Comparison of ENCODE assay signal across 9 mouse cellular contexts in genomic region chr10:121701296-121702248, GRCm38 (mm10). TPM values are rescaled to one million over a fixed set of nuclear protein-coding genes. Genes with fewer than 3 reads are reported as not detected.
DNase-seq lines count a peak whose midpoint lies in the region; ATAC-seq and TF ChIP-seq lines count a peak whose summit lies in the region.
"Had no signal": no experiment of that assay in that cellular context is flagged by ENCODE, and none has a peak within 500 bp of the region (broad histone marks: within the 10 kb centered on the region; RNA-seq: fewer than 3 reads in every experiment).

No protein-coding gene starts in this region.

- H3K4me1 ChIP-seq in E14TG2a.4 (replicated peaks; ENCODE audit: low read depth, low read length) = peaks cover 10% of the 10 kb centered on the region; the same call in 1 of the 2 replicates

- peak; percentile 70 for TF ChIP-seq CTCF in left cerebral cortex, adult 2 months (IDR thresholded peaks at IDR 0.05)
- TF ChIP-seq CTCF in E14TG2a.4 (conservative IDR thresholded peaks at IDR 0.05; ENCODE audit: low read length) = peak; percentile 28

- intact Hi-C loops in left cerebral cortex, adult 2 months (cut with DNase I) = loop anchor here (1.0 kb wide), 1 partner anchor 351 kb away; no protein-coding TSS in a partner anchor

- H3K36me3 ChIP-seq in E14TG2a.4 (ENCODE audit: insufficient read depth, low read length) = no peaks in the 10 kb centered on the region

- DNase-seq in left cerebral cortex, adult 2 months (ENCODE audit: extremely low spot score in 1 of 2, low spot score in 2 of 2) = peak; percentile 32 to 43
- no peak for DNase-seq in left cerebral cortex, adult 8-10 months (ENCODE audit: low spot score in 2 of 2)
- DNase-seq in adrenal gland, postnatal 25 days = peak; percentile 30
- peak; percentile 53 for DNase-seq in forelimb bud, embryonic 11.5 days (ENCODE audit: low read depth, low spot score)
- DNase-seq in kidney, postnatal 4 days = peak; percentile 72 to 77
- peak; percentile 47 for DNase-seq in mesoderm, embryonic 11.5 days (ENCODE audit: low read depth, low spot score)

- H3K9me3 ChIP-seq in E14TG2a.4 (ENCODE audit: low read length) = no peaks in the 10 kb centered on the region

- no peak overlapping the region for H3K4me3 ChIP-seq in left cerebral cortex, adult 2 months
- H3K4me3 ChIP-seq in E14TG2a.4 (replicated peaks; ENCODE audit: low read length) = no peak overlapping the region
- H3K4me3 ChIP-seq: erythroblast, embryonic 14.5 days had no signal

- ATAC-seq in monocyte, adult 5-6 weeks (replicated peaks; ENCODE audit: insufficient number of reproducible peaks, low FRiP score, low TSS enrichment, poor library complexity, severe bottlenecking) = no peak

- H3K27me3 ChIP-seq in E14TG2a.4 (ENCODE audit: insufficient read depth, low read length) = no peaks in the 10 kb centered on the region

- no peak overlapping the region for H3K27ac ChIP-seq in left cerebral cortex, adult 2 months

RNA-seq across cellular contexts. Expression of gene BC048403, which starts 38.2 kb away (rescaled TPM):
- total RNA-seq in left cerebral cortex, adult 2 months (2021) = 10 to 100 TPM in 1 of 2 experiments, 1 to 10 TPM in 1; 9.9 to 10.4 TPM
- 10 to 100 TPM; 10.7 to 11.5 (median 11.1) TPM for total RNA-seq in left cerebral cortex, adult 8-10 months (2022)
- 11.4 and 14.4 TPM in 2 replicates for total RNA-seq in adrenal gland, postnatal 25 days (2021)
- total RNA-seq in monocyte, adult 5-6 weeks (2017) = 2.6 to 4.1 TPM (median 2.8 TPM) in 3 replicates

Comparison
In these comparisons a context has a peak if more than half of its experiments do, and no peak if none do; other contexts are left out.
1. DNase-seq: peak in left cerebral cortex, adult 2 months (2 of 2), adrenal gland, postnatal 25 days (single experiment), forelimb bud, embryonic 11.5 days (single experiment), kidney, postnatal 4 days (2 of 2) and mesoderm, embryonic 11.5 days (single experiment); none in left cerebral cortex, adult 8-10 months (0 of 2).